Mouse (Mus musculus) lung, postnatal 25 days (tissue): ENCODE results near the gene Tgm4.

Source experiments
- DNase-seq: peaks from one replicate; pipeline ENCODE4 v3.0.0; 2022; ENCODE audit warnings: low spot score

The Tgm4 gene

DNA sequence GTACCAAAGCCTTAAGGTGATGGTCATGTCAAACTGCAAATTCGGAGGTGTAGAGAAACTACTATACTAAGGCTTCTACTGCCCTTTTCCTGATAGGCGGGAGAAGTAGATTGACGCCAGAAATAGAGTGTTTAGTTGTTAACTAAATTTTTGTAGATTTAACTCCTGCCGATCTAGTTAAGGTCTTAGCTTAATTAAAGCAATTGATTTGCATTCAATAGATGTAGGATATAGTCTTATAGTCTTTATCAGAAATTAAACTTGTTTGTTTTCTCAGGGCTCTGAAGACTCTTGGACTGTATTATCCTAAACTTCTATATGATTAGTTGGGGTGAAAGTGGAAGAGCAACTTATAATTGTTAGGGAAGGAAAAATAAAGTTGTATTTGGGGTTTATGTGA, 72.7 kb downstream of the Tgm4 start:
- no peak for DNase-seq

GRCm38 (mm10) chr9:123109188-123109587, 74.7 kb downstream of the Tgm4 start:
- DNase-seq = peak; percentile 65

- DNase-seq = no peak
These were observed 77.3 kb downstream of the Tgm4 start for GRCm38 (mm10) chr9:123111751-123112221.

DNA sequence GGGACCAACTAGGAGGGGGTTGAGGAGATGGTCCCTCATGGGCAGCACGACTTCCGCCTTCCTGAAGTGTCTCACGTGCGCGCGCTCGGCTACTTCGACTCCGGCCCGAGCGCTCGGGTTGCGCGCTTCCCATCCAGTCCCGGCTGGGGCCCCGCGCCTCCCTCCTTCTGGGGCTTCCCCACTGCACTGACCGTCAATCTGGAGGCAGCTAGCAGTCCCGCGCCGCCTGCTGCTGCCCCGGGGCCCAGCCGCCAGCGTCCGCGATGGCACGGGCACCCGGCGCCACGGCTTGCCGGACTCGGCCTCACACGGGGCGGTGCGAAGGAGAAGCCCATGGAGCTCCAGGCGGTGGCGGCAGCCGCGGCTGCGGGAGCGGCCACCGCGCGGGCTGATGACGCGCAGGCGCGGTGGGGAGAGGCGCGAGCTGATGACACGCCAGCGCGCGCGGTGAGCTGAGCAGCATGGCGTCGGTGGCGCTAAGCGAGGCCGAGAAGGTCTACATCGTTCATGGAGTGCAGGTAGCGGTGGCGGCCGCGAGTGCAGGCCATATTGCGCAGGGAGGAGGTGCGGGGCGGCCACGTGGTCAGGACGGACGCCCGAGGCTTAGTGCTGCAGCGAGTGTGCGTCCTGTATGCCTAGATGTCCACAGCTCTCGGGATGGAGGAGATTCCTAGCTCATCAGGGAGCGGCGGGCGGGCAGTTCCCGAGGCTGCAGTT, 78.4 kb downstream of the Tgm4 start, which contains the start of the genes Zdhhc3 and Exosc7:
TSS of gene Zdhhc3 (minus strand) at position 401 of the 717 bp plus-strand sequence.
TSS of gene Exosc7 (plus strand) at position 411 of the 717 bp plus-strand sequence.
- peak; percentile 81 for DNase-seq

DNA sequence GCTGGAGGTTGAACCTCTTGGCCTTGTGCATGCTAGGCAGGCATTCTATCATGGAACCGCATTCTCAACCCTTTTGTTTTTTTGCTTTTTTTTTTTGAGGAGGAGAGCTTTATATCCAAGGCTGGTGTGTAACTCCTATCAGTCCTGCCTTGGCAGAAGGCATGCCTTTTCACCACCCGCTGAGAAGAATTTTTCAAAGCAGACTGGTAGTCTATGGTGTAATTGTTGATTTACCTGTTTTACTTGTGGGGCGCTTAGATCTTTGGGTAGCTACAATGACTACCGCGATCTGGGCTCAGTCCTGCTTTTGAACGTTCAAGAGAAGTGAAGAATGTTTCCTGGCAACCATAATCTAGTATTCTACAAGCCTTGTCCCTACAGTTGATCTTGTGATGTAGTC, 79.4 kb downstream of the Tgm4 start:
- no peak for DNase-seq

GRCm38 (mm10) chr9:123115566-123115965, 81.0 kb downstream of the Tgm4 start:
- no peak for DNase-seq
